Mouse (Mus musculus): ENCODE measurements around the gene Tmem201. TPM values are rescaled to one million over a fixed set of nuclear protein-coding genes. Genes with fewer than 3 reads are reported as not detected.
"Not testable (repeated sequence)": the region's sequence is repeated elsewhere in the genome, so short reads cannot be mapped to it uniquely, and the experiment has no call there.

The Tmem201 gene
- 22.9 and 24.1 TPM in 2 replicates for total RNA-seq (2014; fragmentation: Nextera tagmentation)
- 6.4 and 8.1 TPM in 2 replicates for total RNA-seq (2017)

- ATAC-seq (replicated peaks; ENCODE audit: low FRiP score, low TSS enrichment, poor library complexity, severe bottlenecking), result peak; percentile 88
These were observed at the start of gene Tmem201 for GRCm38 (mm10) chr4:149737383-149738324. Tmem201 (minus strand) TSS chr4:149738044.

GRCm38 (mm10) chr4:149784901-149785300 is 47.1 kb upstream of the Tmem201 start:
- no peak for ATAC-seq (replicated peaks; ENCODE audit: low FRiP score, low TSS enrichment, poor library complexity, severe bottlenecking)

DNA sequence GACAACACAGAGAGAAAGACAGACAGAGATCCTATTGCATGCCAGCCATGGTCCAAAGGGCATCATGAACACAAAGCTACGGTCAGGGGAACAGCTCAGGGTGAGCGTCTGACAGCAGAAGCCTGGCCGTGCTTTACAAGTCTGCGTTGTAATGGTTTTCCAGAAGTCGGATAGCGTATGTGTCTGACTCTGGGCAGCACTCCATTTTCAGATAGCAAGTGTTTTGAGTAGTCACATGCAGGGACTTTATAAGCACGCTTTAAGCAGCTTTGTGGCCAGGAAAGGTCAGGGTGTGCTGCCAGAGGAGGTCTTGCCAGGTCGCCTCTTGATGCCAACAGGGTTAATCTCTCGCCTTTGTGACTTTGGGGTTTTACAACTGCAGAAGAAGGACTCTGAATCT is 46.5 kb upstream of the Tmem201 start:
- no peak for ATAC-seq (replicated peaks; ENCODE audit: low FRiP score, low TSS enrichment, poor library complexity, severe bottlenecking)

DNA sequence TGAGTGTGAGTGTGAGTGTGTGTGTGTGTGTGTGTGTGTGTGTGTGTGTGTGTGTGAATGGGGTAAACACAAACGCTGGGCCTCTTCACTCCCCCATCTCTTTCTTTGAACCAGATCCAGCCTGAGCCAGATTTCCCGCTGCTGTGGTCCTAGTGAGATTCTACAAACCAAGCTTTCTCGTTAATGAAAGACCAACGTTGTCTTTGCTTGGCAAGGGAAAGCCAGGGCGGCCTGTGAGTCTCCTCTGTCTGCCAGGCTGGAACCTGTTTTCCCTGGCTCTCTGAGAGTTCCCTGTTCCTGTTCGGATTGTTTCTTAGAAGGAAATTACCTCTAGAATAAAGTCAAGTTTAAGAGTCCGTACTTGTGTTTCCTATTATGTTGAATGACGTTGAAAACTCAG is 45.1 kb upstream of the Tmem201 start:
- ATAC-seq (replicated peaks; ENCODE audit: low FRiP score, low TSS enrichment, poor library complexity, severe bottlenecking), result no peak

DNA sequence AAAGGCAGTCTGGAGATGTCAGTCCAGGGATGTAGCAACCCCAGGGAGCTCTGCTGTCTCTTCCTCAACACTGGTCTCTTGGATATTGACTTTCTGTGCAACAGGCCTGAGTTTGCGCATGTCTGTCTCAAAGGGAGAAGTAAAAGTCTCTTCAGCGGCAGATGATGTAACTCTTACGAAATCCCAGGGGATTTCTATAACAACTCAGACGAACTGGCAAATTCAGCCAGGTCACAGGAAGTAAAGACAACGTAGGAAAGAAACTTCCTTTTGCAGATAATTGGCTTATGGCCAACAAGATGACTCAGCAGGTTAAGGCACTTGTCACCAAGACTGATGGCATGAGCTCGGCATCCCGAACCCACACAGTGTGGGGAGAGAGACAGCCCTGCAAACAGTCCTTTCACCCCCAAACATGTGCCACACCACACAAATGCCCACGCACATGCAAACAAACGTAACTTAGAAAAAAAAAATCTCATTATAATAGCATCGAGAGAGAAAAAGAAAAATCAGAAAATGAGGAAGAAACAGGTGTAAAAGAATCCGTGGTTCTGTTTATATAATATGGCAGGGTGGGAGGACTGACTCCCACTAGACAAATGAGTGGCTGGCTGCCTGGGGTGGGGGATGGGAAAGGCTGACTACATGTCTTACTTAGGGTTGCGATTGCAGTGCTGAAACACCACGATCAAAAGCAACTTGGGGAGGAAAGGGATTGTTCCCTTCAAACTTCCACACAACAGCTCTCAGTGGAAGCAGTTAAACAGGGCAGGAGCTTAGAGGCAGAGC is 42.9 kb upstream of the Tmem201 start:
- ATAC-seq (replicated peaks; ENCODE audit: low FRiP score, low TSS enrichment, poor library complexity, severe bottlenecking), result peak; percentile 63

GRCm38 (mm10) chr4:149779966-149780365 is 42.1 kb upstream of the Tmem201 start:
- no peak for ATAC-seq (replicated peaks; ENCODE audit: low FRiP score, low TSS enrichment, poor library complexity, severe bottlenecking)

DNA sequence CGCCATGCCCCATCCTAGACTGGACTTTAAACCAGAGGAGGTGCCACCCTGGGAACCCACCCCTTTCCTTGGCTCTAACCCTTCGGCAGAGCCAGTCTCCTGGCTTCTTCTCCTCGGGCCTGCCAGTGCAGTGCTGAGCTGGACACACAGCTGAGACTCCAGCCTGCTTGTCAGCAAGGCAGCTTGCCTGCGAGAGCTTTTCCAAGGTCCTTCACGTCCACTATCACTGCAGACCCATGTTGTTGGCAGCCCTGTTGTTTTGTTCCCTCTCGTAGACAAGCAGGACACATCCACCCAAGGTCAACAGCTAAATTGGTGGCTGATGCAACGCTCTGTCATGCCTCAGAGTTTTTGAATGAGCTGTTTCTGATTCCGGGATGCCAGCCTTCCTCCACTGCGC is 39.3 kb upstream of the Tmem201 start:
- no peak for ATAC-seq (replicated peaks; ENCODE audit: low FRiP score, low TSS enrichment, poor library complexity, severe bottlenecking)

DNA sequence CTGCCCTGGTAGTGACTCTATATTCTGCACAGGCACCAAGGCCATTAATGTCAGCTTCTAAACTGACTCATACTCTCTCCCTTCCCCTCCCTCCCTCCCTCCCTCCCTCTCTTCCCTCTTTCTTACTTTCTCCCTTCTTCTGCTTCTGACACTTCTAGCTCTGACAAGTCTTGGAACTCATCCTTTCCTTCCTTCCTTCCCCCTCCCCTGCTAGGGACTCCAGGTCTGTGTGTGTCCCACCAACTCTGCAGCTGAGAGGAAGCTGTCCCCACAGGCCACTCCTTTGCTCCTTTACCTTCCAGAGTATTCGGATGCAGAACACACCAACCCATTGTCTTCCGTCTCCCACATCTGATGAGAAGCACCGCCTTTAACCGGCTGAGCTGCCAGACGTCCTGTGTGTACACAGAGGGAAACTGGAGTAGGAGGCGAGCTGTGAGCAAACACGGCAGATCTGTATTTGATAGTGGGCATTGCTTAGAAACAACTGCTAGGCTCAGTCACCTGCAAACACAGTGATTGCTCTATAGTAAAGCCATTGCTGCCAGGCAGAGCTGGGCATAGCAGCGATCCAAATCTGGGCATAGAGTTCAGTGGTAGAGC is 38.0 kb upstream of the Tmem201 start:
- no peak for ATAC-seq (replicated peaks; ENCODE audit: low FRiP score, low TSS enrichment, poor library complexity, severe bottlenecking)

DNA sequence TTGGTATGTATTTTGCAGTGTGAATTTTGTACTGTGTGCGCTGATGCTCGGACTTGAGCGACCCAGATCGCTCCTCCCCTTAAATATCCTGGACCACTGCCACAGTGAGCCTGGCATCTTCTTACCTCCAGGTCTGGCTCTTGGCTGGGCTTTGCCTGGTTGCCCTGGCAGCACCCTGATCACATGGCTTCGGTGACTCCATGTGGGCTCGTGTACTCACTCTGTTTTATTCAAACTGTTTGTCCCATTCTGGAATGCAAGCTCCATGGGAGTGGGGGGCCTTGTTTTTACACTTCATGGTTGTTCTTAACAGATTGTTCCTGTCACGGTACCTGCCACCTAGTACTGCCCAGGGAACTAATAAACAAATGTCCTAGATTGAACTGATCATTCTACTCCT is 37.5 kb upstream of the Tmem201 start:
- no peak for ATAC-seq (replicated peaks; ENCODE audit: low FRiP score, low TSS enrichment, poor library complexity, severe bottlenecking)

GRCm38 (mm10) chr4:149774094-149774470 is 36.2 kb upstream of the Tmem201 start, which contains the start of gene Slc25a33:
Slc25a33 (minus strand) TSS chr4:149774277.
- ATAC-seq (replicated peaks; ENCODE audit: low FRiP score, low TSS enrichment, poor library complexity, severe bottlenecking), result peak; percentile 96

GRCm38 (mm10) chr4:149773408-149774093 is 35.7 kb upstream of the Tmem201 start:
- peak; percentile 42 for ATAC-seq (replicated peaks; ENCODE audit: low FRiP score, low TSS enrichment, poor library complexity, severe bottlenecking)

DNA sequence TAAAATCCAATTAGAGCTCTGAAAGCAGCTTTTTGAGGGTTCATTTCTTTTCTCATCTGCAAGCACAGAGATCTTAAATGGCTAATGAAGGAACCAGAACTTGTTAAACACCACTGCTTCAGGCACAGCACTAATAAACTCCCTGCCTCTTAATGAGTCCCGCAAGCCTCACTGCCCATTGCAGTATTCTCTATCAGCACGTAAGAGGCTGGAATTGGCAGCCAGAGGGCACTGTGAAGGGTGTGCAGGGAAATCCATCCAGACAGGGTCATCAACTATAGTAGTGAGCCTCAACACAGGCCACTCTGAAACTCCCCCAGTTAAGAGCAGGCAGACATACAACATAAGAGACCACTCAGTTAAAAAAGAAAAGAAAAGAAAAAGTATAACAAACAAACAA is 34.5 kb upstream of the Tmem201 start:
- no peak for ATAC-seq (replicated peaks; ENCODE audit: low FRiP score, low TSS enrichment, poor library complexity, severe bottlenecking)

- no peak for ATAC-seq (replicated peaks; ENCODE audit: low FRiP score, low TSS enrichment, poor library complexity, severe bottlenecking)
These were observed 27.4 kb upstream of the Tmem201 start for GRCm38 (mm10) chr4:149765201-149765600.

GRCm38 (mm10) chr4:149763335-149763734 is 25.5 kb upstream of the Tmem201 start:
- ATAC-seq (replicated peaks; ENCODE audit: low FRiP score, low TSS enrichment, poor library complexity, severe bottlenecking), result no peak

GRCm38 (mm10) chr4:149759517-149759916 is 21.7 kb upstream of the Tmem201 start:
- ATAC-seq (replicated peaks; ENCODE audit: low FRiP score, low TSS enrichment, poor library complexity, severe bottlenecking), result no peak

GRCm38 (mm10) chr4:149758423-149758822 is 20.6 kb upstream of the Tmem201 start:
- ATAC-seq (replicated peaks; ENCODE audit: low FRiP score, low TSS enrichment, poor library complexity, severe bottlenecking), result no peak

DNA sequence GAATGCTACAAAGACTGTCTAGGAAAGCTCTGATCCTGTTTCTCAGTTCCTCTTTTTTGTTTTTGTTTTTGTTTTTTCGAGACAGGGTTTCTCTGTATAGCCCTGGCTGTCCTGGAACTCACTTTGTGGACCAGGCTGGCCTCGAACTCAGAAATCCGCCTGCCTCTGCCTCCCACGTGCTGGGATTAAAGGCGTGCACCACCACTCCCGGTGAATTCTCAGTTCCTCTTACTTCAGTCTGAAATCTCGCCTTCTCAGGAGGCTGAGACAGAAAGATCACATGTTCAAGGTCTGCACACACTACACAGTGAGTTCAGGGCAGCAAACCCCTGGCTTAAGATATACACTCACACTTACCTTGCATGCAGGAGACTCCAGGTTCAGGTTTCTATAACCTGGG is 18.7 kb upstream of the Tmem201 start:
- ATAC-seq (replicated peaks; ENCODE audit: low FRiP score, low TSS enrichment, poor library complexity, severe bottlenecking), result not testable (repeated sequence)

DNA sequence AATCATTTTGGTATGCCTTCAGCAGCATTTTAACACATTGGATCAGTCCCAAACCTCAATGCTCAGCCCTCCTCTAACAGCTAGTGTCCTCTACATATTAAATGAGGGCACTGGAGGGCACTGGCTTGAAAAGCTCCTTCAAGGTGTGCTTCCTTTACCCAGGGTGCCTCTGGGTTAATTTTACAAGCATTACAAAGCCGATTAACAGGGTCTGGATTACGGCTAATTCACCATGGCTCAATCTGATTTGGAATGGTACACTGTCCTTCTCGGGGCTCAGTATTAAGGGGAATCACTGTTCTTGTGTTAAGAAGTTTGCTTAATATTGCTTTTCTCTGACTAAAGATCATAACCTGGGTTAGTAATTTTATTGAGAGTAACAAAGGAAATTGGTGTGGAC is 15.0 kb upstream of the Tmem201 start:
- ATAC-seq (replicated peaks; ENCODE audit: low FRiP score, low TSS enrichment, poor library complexity, severe bottlenecking), result no peak

GRCm38 (mm10) chr4:149752124-149752799 is 14.4 kb upstream of the Tmem201 start:
- peak; percentile 87 for ATAC-seq (replicated peaks; ENCODE audit: low FRiP score, low TSS enrichment, poor library complexity, severe bottlenecking)
